Mouse (Mus musculus) ovary, postnatal 14 days (tissue): ENCODE data around the gene Ndufa3.
A peak's percentile ranks its signal among the peaks of the same experiment; 100 is the strongest.
"Not testable (repeated sequence)": the region's sequence is repeated elsewhere in the genome, so short reads cannot be mapped to it uniquely, and the experiment has no call there.

Experiments used
- DNase-seq: peaks from one replicate; pipeline ENCODE4 v3.0.0; 2022; ENCODE audit warnings: low spot score

Gene Ndufa3

DNA sequence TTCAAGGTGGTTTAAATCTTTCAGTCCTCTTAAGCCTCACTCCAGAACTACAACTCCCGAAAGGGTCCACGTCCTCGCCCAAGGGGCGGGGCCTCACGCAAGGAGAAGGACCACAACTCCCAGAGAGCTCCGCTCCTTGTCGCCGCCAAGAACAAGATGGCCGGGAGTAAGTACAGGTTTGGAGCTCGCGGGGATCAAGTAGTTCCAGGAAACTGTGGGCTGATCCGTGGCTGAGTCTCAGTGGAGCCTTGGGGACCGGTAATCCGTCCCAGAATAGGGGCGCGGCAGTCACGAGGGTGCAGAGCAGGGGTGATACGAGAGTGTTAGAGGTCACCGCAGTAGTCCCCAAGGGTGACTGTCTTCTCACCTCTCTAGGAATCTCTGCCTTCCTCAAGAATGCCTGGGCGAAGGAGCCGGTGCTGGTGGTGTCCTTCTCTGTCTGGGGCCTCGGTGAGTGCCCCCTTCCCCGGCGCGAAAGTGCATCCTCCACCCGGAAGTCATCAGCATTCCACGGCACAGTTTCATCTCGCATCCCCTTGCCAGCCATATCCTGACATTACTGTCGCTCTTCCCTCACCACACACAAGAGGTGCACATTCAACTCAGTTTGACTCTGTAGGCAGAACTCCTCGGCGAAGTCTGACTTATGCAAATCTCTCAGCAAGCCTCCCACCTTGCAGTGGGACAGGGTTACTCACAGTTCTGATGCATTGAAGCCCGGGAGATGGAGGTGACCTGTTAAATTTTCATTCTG, at the start of gene Ndufa3:
TSS of gene Ndufa3 (plus strand) at position 132 of the 754 bp plus-strand sequence.
- DNase-seq: peak; percentile 74

DNA sequence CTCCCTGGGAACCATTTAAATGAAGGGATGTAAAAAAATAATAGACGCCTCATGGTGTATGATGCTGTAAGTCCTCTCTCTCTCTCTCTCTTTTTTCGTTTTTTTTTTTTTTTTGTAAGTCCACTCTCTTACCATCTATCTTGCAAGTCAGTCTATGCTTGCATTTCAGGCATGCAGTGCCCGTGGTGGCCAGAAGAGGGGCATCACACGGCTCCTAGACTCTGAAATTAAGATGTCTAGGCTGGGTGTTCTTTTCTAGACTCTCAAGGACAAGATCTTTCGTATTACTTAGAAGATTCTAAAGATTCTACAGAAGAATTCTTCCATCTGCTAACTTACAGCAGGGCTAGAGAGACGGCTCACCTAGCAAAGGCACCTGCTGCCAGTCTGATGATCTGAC, 47.4 kb upstream of the Ndufa3 start:
- DNase-seq: no peak

DNA sequence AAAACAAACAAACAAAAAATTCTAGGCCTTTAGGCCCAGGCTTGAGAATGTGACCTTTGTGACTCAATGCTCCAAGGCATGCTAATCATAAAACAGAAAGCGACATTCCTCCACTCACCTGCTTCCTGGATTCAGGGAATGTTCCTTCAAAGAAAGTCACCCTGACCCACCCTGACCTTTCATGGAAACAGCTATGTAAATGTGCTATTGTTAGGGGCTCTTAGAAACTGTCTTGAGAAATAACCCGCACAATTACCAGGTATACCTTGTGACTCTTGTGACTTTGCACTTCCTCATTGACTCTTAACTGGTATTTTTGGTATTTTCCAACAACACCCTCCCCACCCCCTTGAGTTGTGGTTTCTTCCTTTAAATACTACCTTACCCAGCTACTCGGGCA, 46.6 kb upstream of the Ndufa3 start:
- DNase-seq: not testable (repeated sequence)

DNA sequence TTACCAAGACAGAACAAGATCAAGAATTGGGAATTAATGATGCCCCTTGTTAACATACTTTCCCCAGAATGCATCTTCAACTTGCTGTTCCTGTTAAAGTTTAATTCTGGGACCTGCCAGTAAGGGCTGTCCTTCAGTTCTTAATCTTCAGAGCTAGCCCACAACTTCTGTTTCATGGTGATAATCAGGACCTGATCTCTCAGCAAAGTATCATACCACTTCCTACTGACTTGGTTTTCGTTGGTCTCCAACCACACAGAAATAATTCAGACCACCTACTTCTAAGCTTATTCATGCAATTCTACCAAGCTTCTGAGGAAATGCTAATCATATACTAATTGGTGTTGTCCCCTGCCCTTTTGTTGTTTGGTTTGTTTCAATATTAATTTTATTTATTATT, 45.3 kb upstream of the Ndufa3 start:
- DNase-seq: no peak

DNA sequence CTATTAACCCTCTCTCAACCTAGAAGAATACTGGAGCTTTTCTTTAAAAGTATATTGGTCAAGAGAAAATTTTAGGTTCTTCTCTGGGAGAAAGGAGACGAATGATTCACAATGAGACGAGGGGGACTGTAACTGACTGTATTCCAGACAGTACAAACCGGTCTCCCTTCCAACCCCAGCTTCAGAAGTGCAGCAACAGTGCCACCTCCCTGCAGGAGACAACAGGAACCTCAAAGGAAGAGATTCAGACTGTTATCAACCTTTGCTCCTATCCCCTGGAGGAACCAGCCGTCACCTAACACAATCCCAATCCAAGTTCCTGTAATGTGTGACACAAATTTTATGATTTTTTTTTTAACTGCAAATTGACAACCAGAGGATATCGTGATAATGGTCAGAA, 43.0 kb upstream of the Ndufa3 start:
- no peak for DNase-seq

DNA sequence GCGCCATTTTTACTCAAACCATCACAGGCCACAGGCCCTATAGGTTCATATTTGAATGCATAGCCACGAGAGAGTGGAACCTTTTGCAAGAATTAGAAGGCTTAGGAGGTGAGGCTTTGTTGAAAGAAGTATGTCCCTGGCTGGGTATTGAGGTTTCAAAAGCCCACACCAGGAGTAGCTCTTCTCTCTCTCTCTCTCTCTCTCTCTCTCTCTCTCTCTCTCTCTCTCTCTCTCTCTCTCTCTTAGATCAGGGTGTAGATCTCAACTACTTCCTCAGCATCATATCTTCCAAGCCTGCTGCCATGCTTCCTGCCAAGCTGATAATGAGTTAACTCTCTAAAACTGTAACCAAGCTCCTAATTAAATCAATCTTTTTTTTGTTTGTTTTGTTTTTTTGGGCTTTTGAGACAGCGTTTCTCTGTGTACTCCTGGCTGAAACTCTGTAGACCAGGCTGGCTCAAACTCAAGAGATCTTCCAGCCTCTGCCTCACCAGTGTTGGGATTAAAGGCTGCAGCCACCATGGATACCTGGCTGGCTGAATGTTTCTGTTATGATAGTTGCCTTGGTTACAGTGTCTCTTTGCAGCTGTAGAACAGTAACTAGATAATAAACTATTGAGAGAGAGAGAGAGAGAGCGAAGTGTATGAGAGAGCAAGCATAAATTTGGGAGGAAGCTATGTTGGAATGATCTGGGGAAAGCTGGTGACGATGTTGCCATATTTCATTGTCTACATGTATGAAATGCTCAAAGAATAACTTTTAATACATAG, 40.6 kb upstream of the Ndufa3 start:
- no peak for DNase-seq

DNA sequence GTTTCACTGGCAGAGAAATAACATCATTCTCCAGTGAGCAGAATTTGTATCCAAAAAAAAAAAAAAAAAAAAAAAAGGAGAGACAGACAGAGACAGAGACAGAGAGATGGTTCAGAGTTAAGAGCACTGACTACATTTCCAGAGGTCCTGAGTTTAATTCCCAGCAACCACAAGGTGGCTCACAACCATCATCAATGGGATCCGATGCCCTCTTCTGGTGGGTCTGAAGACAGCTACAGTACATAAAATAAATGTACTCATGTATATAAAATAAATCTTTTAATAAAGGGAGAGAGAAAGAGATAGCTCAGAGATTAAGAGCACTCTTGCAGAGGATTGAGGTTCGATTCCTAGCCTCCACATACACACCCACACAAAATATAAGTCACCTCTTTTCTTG, 39.0 kb upstream of the Ndufa3 start:
- no peak for DNase-seq

DNA sequence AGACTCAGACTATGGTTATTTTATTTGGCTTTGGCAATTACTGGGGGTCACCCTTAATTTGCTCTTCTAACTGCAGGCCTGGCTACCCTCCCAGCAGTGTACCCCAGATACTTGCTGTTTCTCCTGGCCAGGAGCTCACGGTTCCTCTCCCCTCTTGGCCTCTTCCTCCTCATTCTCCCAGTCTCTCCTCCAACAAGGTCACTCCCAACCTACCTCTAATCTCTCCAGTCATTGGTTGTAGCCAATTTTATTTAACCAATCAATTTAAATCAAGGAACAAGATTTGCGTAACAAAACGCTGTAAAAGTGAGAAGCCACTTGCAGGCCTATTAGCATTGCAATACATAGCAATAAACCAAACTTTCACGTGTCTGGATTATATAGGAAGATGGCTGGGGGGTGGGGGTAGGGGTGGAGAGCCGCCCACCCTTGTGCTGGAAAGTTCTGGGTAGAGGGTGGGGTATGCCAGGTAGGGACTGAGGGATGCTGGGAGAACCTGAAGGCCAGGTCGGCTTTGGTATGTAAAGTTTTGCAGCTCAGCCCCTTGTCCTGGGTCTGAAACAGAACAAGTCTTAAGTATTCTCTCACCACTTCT, 38.1 kb upstream of the Ndufa3 start:
- DNase-seq: no peak

DNA sequence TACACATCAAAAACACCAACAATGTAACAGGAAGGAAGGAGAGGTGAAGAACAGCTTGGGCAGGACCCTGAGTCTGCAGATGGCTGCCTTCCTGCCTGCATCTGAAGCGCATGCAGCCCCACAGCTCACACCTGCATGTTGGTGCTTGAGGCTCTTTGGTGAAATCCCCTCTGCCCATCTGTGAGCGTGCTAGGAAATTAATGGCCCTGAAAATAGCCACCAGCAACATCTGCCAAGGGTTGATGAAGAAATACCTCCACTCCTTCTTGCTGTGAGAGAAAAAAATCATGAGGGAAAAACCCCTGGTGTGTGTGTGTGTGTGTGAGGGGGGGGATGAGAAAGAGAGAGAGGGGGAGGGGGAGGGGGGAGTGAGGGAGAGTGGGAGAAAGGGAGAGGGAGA, 37.1 kb upstream of the Ndufa3 start:
- no peak for DNase-seq

DNA sequence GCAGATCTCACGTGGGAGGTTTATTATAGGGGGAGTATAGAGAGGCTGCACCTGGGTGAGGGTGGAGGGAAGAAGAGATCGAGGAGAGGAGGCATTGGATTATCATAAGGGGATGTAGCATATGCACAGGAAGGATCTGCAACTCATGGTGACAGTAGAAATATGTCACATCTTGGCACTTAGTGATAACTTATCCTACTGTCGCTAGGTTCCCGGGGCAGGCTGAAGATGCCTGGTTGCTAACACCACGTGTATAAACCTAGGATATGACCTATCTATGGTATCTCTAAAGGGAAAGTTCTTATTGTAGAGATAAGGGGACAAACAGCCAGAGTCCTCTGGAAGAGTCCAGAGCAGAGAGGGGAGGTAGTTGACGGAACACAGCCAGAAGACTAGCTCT, 31.4 kb upstream of the Ndufa3 start:
- DNase-seq: no peak

DNA sequence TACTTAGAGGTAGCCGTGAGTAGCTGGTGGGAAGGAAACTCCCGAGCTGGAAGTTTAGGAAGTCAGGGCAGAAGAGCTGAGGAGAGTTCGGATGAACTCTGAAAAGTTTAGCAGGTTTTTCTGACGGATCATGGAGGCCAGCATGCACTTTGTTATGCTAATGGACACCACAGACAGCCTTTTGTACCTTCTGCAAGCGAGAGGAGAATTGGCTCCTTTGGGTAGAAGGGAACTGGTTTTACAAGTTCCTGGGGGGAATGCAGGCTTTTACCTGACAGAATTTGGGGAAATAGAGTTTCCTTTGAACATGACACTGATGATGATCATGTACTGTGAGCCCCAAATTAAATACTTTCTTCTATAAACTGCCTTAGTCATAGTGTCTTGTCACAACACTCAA, 30.9 kb upstream of the Ndufa3 start:
- no peak for DNase-seq

DNA sequence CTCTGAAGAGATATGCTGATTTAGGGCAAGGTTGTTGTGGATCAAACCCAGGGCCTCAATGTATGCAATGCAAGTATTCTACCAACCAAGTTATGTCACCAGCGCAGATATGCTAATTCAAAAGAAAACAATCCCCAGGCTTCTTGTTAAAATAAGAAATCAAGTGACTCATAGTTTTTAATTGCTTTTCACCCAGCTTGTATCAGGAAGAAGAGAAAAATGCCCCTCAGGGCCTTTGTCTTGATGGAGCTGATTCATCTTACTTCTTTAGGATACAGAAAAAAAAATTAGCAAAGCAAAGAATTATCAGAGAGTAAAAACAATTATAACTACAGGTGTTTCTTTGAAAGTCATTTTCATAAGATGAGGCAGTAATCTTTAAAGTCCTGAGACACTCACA, 29.9 kb upstream of the Ndufa3 start:
- no peak for DNase-seq

DNA sequence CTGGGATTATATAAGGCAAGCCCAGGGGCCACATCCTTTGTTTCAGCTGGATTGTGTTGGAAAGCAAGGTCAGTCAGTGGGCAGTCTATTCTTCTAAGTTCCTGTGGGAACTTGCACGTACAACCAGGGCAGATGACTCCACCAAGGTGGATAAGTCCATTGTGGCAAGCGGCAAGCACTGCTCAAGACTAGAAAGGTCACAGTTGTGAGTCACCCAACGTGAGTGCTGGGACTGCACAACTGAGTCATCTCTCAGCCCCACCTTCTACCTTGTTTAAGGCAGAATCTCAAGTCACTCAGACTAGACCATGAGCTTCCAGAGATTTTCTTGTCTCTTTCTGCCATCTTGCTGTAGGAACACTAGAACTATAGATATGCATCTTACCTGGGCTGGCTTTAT, 26.6 kb upstream of the Ndufa3 start:
- no peak for DNase-seq

DNA sequence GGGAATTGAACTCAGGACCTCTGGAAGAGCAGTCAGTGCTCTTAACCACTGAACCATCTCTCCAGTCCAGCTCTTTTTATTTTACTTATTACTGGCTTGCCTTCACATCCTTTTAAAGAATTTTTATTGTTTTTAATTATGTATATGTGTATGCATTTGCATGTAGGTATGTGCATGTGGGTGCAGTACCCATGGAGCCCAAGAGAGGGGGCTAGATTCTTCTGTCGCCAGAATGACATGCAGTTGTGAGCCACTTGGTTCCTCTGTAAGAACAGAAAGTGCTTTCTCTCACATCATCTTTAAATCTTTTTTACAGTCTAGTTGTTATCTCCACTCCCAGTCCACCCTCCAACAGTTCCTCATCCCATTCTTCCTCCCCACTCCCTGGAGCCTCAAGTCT, 25.6 kb upstream of the Ndufa3 start:
- no peak for DNase-seq

DNA sequence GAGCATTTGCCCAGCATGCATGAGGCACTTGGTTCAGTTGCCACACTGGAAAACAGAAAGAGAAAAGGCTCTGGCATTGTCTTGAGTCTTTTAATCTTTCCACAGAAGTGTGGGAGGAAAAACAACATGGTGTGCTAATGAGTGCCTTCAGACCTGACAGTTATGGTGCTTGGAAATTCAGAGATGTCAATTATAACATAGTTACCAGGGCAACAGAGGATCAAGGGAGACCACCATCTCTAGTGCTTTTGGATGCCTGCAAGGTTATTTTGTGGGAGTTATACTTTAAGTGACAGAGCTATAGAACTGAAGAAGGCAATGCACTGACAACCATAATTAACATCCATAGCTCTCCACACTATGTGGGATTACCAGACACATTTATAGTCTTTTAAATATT, 23.3 kb upstream of the Ndufa3 start:
- no peak for DNase-seq

DNA sequence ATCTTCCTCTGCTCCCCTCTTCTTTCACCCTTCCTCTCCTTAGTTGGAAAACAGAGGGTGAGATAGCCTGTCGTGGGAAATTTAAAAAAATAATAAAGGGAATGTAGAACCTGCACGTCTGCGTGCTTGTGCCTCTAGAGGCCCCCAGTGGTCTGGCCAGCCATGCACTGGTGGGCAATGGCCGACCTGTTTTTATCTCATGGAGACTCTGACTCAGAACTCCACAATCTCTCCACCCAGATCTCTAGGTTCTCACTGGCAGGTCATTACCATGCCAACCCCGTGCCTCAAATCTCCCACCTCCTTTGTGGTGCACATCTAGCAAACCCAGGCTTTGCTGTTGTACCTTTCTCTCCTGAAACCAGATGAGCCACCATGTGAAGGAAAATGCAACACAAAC, 22.5 kb upstream of the Ndufa3 start:
- DNase-seq: no peak

DNA sequence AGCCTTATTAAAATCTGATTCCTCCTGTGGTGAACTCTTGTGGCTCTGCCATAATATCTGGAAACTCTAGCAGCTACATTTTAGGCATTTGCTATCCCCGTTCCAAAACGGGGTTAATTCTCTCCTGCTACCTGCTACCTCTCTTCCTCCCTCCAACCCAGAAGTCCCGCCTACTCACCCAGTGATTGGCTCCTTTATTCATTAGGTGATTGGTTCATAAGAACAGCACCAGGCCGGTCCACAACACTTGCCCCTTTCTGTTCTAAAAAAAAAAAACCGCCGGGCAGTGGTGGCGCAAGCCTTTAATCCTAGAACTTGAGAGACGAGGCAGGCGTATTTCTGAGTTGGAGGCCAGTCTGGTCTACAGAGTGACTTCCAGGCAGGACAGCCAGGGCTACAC, 22.0 kb upstream of the Ndufa3 start:
- no peak for DNase-seq

DNA sequence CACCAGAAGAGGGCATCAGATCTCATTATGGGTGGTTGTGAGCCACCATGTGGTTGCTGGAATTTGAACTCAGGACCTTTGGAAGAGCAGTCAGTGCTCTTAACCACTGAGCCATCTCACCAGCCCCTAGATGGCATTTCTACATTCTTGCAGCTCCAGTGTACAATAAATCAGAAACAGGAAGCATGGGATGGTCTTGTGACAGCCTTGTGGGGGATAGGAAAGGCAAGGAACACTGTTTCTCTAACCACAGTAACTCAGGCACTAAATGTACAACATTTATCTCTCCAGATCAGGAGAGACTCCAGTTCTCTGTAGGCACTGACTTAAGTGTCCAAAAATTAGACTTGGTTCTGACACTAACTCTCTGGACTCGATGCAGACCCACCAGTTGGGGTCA, 19.4 kb upstream of the Ndufa3 start:
- not testable (repeated sequence) for DNase-seq

DNA sequence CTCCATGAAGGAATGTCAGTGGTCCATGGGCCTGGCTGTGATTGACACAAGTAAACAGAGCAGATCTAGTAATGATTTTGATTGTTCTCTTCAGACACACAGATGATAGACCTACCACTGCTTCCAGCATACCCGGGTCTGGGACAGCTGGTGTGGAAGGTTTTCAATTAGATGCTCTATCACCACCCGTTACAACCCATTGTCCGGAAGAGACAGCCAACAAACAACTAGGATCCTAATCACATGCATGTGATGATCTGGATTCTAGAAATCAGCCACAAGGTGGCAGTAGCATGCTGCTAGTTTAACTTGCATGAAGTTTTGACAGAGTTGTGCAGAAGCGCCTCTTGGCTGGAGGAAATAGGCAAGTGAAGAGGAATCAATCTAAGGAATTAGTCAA, 16.1 kb upstream of the Ndufa3 start:
- peak; percentile 62 for DNase-seq

DNA sequence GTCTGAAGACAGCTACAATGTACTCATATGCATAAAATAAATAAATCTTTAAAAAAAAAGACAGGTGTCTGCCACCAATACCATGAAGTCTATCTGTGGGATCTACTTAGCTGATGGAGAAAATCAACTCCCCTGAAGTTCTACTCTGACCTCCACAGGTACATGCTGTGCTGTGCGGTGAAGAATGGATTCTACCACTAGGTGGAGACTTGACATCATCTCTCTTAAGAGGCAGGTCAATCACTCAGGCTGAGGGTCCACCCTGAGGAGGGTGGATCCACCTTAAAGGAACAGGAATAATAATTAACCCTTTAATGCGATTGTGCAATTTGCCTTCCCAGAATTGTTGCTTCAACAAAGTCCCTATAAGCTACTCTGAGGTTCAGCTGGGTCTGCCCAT, 10.4 kb upstream of the Ndufa3 start:
- DNase-seq: no peak

DNA sequence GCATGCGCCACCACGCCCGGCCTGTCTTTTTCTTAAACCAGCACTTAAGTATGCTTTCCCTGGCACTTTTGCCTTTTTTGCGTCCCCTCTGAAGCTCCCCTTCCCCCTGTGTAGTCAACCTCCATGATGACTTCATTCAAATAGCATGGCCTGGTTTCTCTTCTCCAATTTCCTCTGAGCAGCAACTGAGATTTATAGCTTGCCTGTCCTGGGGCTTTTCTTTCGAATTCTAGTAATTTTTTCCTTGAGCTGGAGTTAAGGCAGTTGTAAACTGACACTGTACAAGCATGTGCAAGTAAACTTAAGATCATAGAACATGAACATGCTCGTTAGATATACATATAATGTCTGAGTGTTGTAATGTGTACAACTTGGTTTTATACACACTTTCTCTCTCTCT, 9.8 kb upstream of the Ndufa3 start:
- DNase-seq: no peak

DNA sequence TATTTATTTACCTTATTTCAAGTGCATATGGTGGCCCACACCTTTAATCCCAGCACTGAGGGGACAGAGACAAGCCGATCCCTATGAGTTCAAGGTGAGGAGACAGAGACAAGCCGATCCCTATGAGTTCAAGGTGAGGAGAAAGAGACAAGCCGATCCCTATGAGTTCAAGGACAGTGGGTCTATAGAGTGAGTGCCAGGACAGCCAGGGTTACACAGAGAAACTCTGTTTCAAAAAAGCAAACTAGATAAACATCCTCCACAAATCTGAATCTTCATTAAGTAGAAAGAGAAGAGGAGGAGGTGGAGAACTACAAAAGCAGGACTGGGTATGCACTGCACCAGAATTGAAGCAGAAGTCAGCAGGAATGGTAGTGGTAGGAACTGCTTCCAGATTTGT, 8.5 kb upstream of the Ndufa3 start:
- DNase-seq: no peak

DNA sequence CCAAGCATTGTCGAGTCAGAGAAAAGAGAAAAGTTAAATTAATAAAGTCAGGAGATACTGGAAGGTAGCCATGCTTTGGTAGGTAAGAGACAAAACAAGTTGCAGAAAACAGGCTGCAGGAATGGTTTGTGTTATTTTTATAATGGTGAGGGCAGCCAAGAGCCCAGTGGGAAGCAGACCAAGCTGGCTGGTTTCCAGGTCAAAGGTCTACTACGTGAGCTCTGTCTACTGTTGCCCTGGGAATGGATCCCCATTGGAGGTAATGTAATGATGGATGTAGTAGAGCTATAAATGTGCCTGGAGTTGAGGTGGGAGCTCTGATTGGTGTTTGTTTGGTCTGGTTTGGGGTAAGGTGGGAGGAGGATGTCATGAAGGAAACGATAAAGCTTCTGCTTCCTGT, 8.1 kb upstream of the Ndufa3 start:
- peak; percentile 52 for DNase-seq
